ENCODE assay signal across 26 mouse cellular contexts in the genomic region with DNA sequence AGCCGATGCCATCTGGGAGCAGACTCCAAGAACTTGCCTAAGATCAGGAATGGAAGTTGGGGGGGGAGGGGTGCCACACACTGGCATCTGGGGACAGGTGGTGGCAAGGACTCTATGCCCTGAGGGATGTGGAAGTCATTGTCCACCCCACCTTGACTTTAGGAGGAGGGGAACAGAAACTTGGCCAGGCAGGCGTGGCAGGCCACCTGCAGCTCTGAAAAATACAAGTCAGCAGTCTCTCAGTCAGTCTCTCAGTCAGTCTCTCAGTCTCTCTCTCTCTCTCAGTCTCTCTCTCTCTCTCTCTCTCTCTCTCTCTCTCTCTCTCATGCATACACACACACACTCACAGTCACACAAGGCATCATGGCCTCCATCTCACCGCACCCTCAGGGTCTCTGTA.
"Had no signal": no experiment of that assay in that cellular context is flagged by ENCODE, and none has a peak within 500 bp of the region (broad histone marks: within the 10 kb centered on the region; RNA-seq: fewer than 3 reads in every experiment).

No protein-coding gene starts in this region.

- DNase-seq: gastrocnemius, postnatal 25 days; heart, adult 18-20 months; heart, postnatal 10 days; heart, postnatal 4 days; kidney, adult 18-20 months; kidney, adult 8-10 months; kidney, postnatal 14 days; kidney, postnatal 36 days; layer of hippocampus, adult 9-11 months; layer of hippocampus, postnatal 36 days; left cerebral cortex, postnatal 4 days had no signal

- H3K27ac ChIP-seq: heart, embryonic 10.5 days; hindbrain, embryonic 10.5 days; hindbrain, embryonic 12.5 days; hindbrain, embryonic 14.5 days; intestine, embryonic 15.5 days; kidney, embryonic 15.5 days; kidney, postnatal 0 days; limb, embryonic 13.5 days; limb, embryonic 15.5 days; liver, embryonic 12.5 days; liver, embryonic 14.5 days had no signal

- H3K27me3 ChIP-seq: heart, embryonic 12.5 days; hindbrain, embryonic 12.5 days; intestine, embryonic 15.5 days; kidney, embryonic 15.5 days; limb, embryonic 13.5 days; limb, embryonic 15.5 days; liver, embryonic 12.5 days had no signal

- H3K9me3 ChIP-seq: heart, embryonic 10.5 days; heart, embryonic 12.5 days; hindbrain, embryonic 12.5 days; intestine, embryonic 15.5 days; kidney, embryonic 15.5 days; limb, embryonic 13.5 days; limb, embryonic 15.5 days; liver, embryonic 12.5 days had no signal

- H3K4me2 ChIP-seq: heart, embryonic 12.5 days; hindbrain, embryonic 12.5 days; hindbrain, embryonic 14.5 days; intestine, embryonic 15.5 days; kidney, embryonic 15.5 days; limb, embryonic 13.5 days; limb, embryonic 15.5 days; liver, embryonic 12.5 days had no signal

- H3K4me1 ChIP-seq: hindbrain, embryonic 10.5 days; hindbrain, embryonic 12.5 days; intestine, embryonic 15.5 days; kidney, embryonic 15.5 days; limb, embryonic 13.5 days; limb, embryonic 15.5 days had no signal

- H3K9ac ChIP-seq: heart, embryonic 12.5 days; hindbrain, embryonic 12.5 days; hindbrain, embryonic 14.5 days; intestine, embryonic 15.5 days; kidney, embryonic 15.5 days; limb, embryonic 13.5 days; limb, embryonic 15.5 days; liver, embryonic 12.5 days; liver, embryonic 14.5 days had no signal

- ATAC-seq: hindbrain, embryonic 16.5 days; inflammation-experienced regulatory T-cells, adult 6 months; intestine, embryonic 15.5 days; intestine, postnatal 0 days had no signal

- H3K4me3 ChIP-seq: heart, embryonic 10.5 days; heart, embryonic 12.5 days; hindbrain, embryonic 10.5 days; hindbrain, embryonic 12.5 days; intestine, embryonic 15.5 days; kidney, embryonic 15.5 days; limb, embryonic 13.5 days; limb, embryonic 15.5 days; liver, embryonic 12.5 days had no signal
